Mouse (Mus musculus): Measurements from ENCODE around the gene Zfyve21.

Gene Zfyve21

GRCm38 (mm10) chr12:111813766-111814617 is at the start of gene Zfyve21, which contains the start of gene Xrcc3:
Zfyve21 (plus strand) TSS chr12:111814170.
Xrcc3 (minus strand) TSS chr12:111813873.
- peak; percentile 98 for DNase-seq

- no peak for DNase-seq
Measured at GRCm38 (mm10) chr12:111766313-111767236, 47.4 kb upstream of the Zfyve21 start.

- DNase-seq, result no peak
Measured at GRCm38 (mm10) chr12:111768322-111768928, 45.5 kb upstream of the Zfyve21 start.

GRCm38 (mm10) chr12:111769306-111769705 is 44.7 kb upstream of the Zfyve21 start:
- DNase-seq, result peak; percentile 81

- no peak for DNase-seq
Measured at GRCm38 (mm10) chr12:111769816-111770577, 44.0 kb upstream of the Zfyve21 start.

- peak; percentile 29 for DNase-seq
Measured at GRCm38 (mm10) chr12:111770651-111771050, 43.3 kb upstream of the Zfyve21 start.

GRCm38 (mm10) chr12:111774156-111774555 is 39.8 kb upstream of the Zfyve21 start:
- DNase-seq, result no peak

GRCm38 (mm10) chr12:111774845-111775244 is 39.1 kb upstream of the Zfyve21 start:
- DNase-seq, result no peak

- DNase-seq, result no peak
Measured at GRCm38 (mm10) chr12:111777919-111778318, 36.1 kb upstream of the Zfyve21 start.

- DNase-seq, result no peak
Measured at GRCm38 (mm10) chr12:111779544-111779943, 34.4 kb upstream of the Zfyve21 start.

- DNase-seq, result no peak
Measured at GRCm38 (mm10) chr12:111785174-111785573, 28.8 kb upstream of the Zfyve21 start.

- DNase-seq, result no peak
Measured at GRCm38 (mm10) chr12:111787015-111787414, 27.0 kb upstream of the Zfyve21 start.

- peak; percentile 73 for DNase-seq
Measured at GRCm38 (mm10) chr12:111790090-111790489, 23.9 kb upstream of the Zfyve21 start.

- DNase-seq, result no peak
Measured at GRCm38 (mm10) chr12:111790631-111791030, 23.3 kb upstream of the Zfyve21 start.

- DNase-seq, result no peak
Measured at GRCm38 (mm10) chr12:111791474-111792104, 22.4 kb upstream of the Zfyve21 start.

- DNase-seq, result peak; percentile 84
Measured at GRCm38 (mm10) chr12:111794102-111794501, 19.9 kb upstream of the Zfyve21 start.

GRCm38 (mm10) chr12:111794526-111795179 is 19.3 kb upstream of the Zfyve21 start:
- no peak for DNase-seq

- DNase-seq, result peak; percentile 70
Measured at GRCm38 (mm10) chr12:111795180-111795895, 18.6 kb upstream of the Zfyve21 start.

- no peak for DNase-seq
Measured at GRCm38 (mm10) chr12:111797251-111797650, 16.7 kb upstream of the Zfyve21 start.

- no peak for DNase-seq
Measured at GRCm38 (mm10) chr12:111798493-111798892, 15.5 kb upstream of the Zfyve21 start.
